Mouse (Mus musculus) CH12.LX (cell line): ENCODE measurements around the gene Rps16. TPM values are rescaled to one million over a fixed set of nuclear protein-coding genes. Genes with fewer than 3 reads are reported as not detected.

ENCODE experiments used
- DNase-seq: peaks from one replicate; pipeline ENCODE4 v3.0.0-alpha.2; 2013; ENCODE audit errors: extremely low read depth
- H3K27ac ChIP-seq: 2 replicates; pipeline ENCODE4 v1.5.1; 2012; ENCODE audit warnings: low read depth, mild to moderate bottlenecking, control low read depth, moderate library complexity; ENCODE audit not compliant: insufficient read depth
- H3K27me3 ChIP-seq: replicated peaks from 2 replicates; pipeline ENCODE3; 2012; ENCODE audit warnings: inconsistent platforms
- H3K36me3 ChIP-seq, 2 experiments: replicated peaks in 1 of 2; 2 replicates each; pipeline versions ENCODE3 to v1.6.1; 2012; ENCODE audit warnings: inconsistent platforms in 1 of 2, low read length in 1 of 2, mild to moderate bottlenecking in 1 of 2, mixed read lengths in 1 of 2, moderate library complexity in 1 of 2; ENCODE audit not compliant: control insufficient read depth in 1 of 2, insufficient read depth in 1 of 2
- H3K4me1 ChIP-seq, 2 experiments: 2 replicates each; pipeline ENCODE4 v1.6.1; 2012; ENCODE audit warnings: inconsistent platforms in 1 of 2, moderate library complexity in 1 of 2; ENCODE audit not compliant: insufficient read depth in 2 of 2, control insufficient read depth in 1 of 2
- H3K4me2 ChIP-seq: 2 replicates; pipeline ENCODE4 v1.6.1; 2012; ENCODE audit warnings: low read depth, mild to moderate bottlenecking, control low read depth; ENCODE audit not compliant: poor library complexity, insufficient read depth, severe bottlenecking
- H3K4me3 ChIP-seq, 3 experiments: fragments of 150-350 bp in 1 of 3; sonication (generic) in 1 of 3; replicated peaks in 1 of 3; 2 replicates each; pipeline versions ENCODE3 to v1.5.1; 2011 to 2012; ENCODE audit warnings: low read depth in 2 of 3, low read length in 2 of 3, mild to moderate bottlenecking in 2 of 3, moderate library complexity in 2 of 3, control low read depth in 1 of 3, improper control_type of control experiment in 1 of 3, inconsistent platforms in 1 of 3, mixed read lengths in 1 of 3; ENCODE audit not compliant: poor library complexity in 1 of 3
- H3K79me2 ChIP-seq: replicated peaks from 2 replicates; pipeline ENCODE4 v1.6.1; 2012; ENCODE audit warnings: mild to moderate bottlenecking, moderate library complexity; ENCODE audit not compliant: control insufficient read depth, poor library complexity, insufficient read depth, severe bottlenecking; ENCODE audit errors: extremely low read depth
- H3K9ac ChIP-seq: 2 replicates; pipeline ENCODE4 v1.6.1; 2012; ENCODE audit warnings: low read depth, mild to moderate bottlenecking, control low read depth, moderate library complexity; ENCODE audit not compliant: insufficient read depth
- H3K9me3 ChIP-seq: replicated peaks from 2 replicates; pipeline ENCODE3; 2012; ENCODE audit warnings: low read length, inconsistent platforms, mixed read lengths
- BHLHE40 ChIP-seq: IDR thresholded peaks from 2 replicates; pipeline ENCODE4 v1.6.1; 2011; ENCODE audit warnings: mild to moderate bottlenecking, low read depth, low read length, improper control_type of control experiment
- CHD1 ChIP-seq: IDR thresholded peaks from 2 replicates; pipeline ENCODE4 v1.6.1; 2012; ENCODE audit warnings: low read depth, low read length, improper control_type of control experiment, inconsistent platforms
- CHD2 ChIP-seq: IDR thresholded peaks from 2 replicates; pipeline ENCODE4 v1.6.1; 2011; ENCODE audit warnings: low read length, improper control_type of control experiment
- CTCF ChIP-seq, 2 experiments: IDR thresholded peaks in 1 of 2; conservative IDR thresholded peaks in 1 of 2; 2 replicates each; pipeline ENCODE4 v1.5.1; 2011 to 2012; ENCODE audit warnings: low read depth in 2 of 2, low read length in 2 of 2, improper control_type of control experiment in 1 of 2, inconsistent platforms in 1 of 2, mild to moderate bottlenecking in 1 of 2, moderate library complexity in 1 of 2
- E2F4 ChIP-seq: IDR thresholded peaks from 2 replicates; pipeline ENCODE4 v1.6.1; 2011; ENCODE audit warnings: low read depth, low read length, improper control_type of control experiment; ENCODE audit not compliant: insufficient replicate concordance
- ELF1 ChIP-seq: IDR thresholded peaks from 2 replicates; pipeline ENCODE4 v1.6.1; 2014; ENCODE audit warnings: low read depth, mild to moderate bottlenecking, inconsistent platforms, low read length, improper control_type of control experiment
- EP300 ChIP-seq: IDR thresholded peaks from 2 replicates; pipeline ENCODE4 v1.6.1; 2011; ENCODE audit warnings: low read length, improper control_type of control experiment
- ETS1 ChIP-seq: conservative IDR thresholded peaks from 2 replicates; pipeline ENCODE4 v1.6.1; 2012; ENCODE audit warnings: low read depth, mild to moderate bottlenecking, inconsistent platforms, low read length, improper control_type of control experiment, moderate library complexity
- GABPA ChIP-seq: IDR thresholded peaks from 2 replicates; pipeline ENCODE4 v1.6.1; 2012; ENCODE audit warnings: low read depth, low read length, improper control_type of control experiment, inconsistent platforms; ENCODE audit not compliant: insufficient replicate concordance
- HCFC1 ChIP-seq: IDR thresholded peaks from 2 replicates; pipeline ENCODE4 v1.6.1; 2012; ENCODE audit warnings: low read depth, mild to moderate bottlenecking, inconsistent platforms, low read length, improper control_type of control experiment
- IRF4 ChIP-seq: IDR thresholded peaks from 2 replicates; pipeline ENCODE4 v1.6.1; 2014; ENCODE audit warnings: low read depth, mild to moderate bottlenecking, inconsistent platforms, low read length, improper control_type of control experiment
- JUN ChIP-seq: IDR thresholded peaks from 2 replicates; pipeline ENCODE4 v1.6.1; 2011; ENCODE audit warnings: low read depth, mild to moderate bottlenecking, low read length, improper control_type of control experiment, moderate library complexity; ENCODE audit not compliant: insufficient read depth
- JUND ChIP-seq: conservative IDR thresholded peaks from 2 replicates; pipeline ENCODE4 v1.6.1; 2011; ENCODE audit warnings: low read depth, low read length, improper control_type of control experiment
- KAT2A ChIP-seq: IDR thresholded peaks from 2 replicates; pipeline ENCODE4 v1.6.1; 2012; ENCODE audit warnings: low read length, improper control_type of control experiment, inconsistent platforms; ENCODE audit not compliant: insufficient replicate concordance
- MAFK ChIP-seq: IDR thresholded peaks from 2 replicates; pipeline ENCODE4 v1.6.1; 2011; ENCODE audit warnings: low read length, improper control_type of control experiment; ENCODE audit not compliant: insufficient replicate concordance
- MAX ChIP-seq: IDR thresholded peaks from 2 replicates; pipeline ENCODE4 v1.6.1; 2011; ENCODE audit warnings: low read length, improper control_type of control experiment
- MAZ ChIP-seq: IDR thresholded peaks from 2 replicates; pipeline ENCODE4 v1.6.1; 2012; ENCODE audit warnings: low read depth, mild to moderate bottlenecking, inconsistent platforms, low read length, improper control_type of control experiment, moderate library complexity
- MEF2A ChIP-seq: IDR thresholded peaks from 2 replicates; pipeline ENCODE4 v1.6.1; 2014; ENCODE audit warnings: low read depth, mild to moderate bottlenecking, inconsistent platforms, low read length, improper control_type of control experiment, borderline replicate concordance
- MXI1 ChIP-seq: IDR thresholded peaks from 2 replicates; pipeline ENCODE4 v1.6.1; 2011; ENCODE audit warnings: mild to moderate bottlenecking, low read depth, low read length, improper control_type of control experiment
- MYC ChIP-seq: IDR thresholded peaks from 2 replicates; pipeline ENCODE4 v1.6.1; 2011; ENCODE audit warnings: low read depth, mild to moderate bottlenecking, improper control_type of control experiment, low read length
- NELFE ChIP-seq: IDR thresholded peaks from 2 replicates; pipeline ENCODE4 v1.6.1; 2011; ENCODE audit warnings: low read depth, low read length, improper control_type of control experiment
- NRF1 ChIP-seq: IDR thresholded peaks from 2 replicates; pipeline ENCODE4 v1.6.1; 2014; ENCODE audit warnings: low read depth, mild to moderate bottlenecking, inconsistent platforms, low read length, improper control_type of control experiment, moderate library complexity
- POLR2A ChIP-seq: IDR thresholded peaks from 2 replicates; pipeline ENCODE4 v1.6.1; 2011; ENCODE audit warnings: low read depth, mild to moderate bottlenecking, improper control_type of control experiment, low read length
- POLR2AphosphoS2 ChIP-seq: IDR thresholded peaks from 2 replicates; pipeline ENCODE4 v1.6.1; 2011; ENCODE audit warnings: low read depth, low read length, improper control_type of control experiment
- RAD21 ChIP-seq: IDR thresholded peaks from 2 replicates; pipeline ENCODE4 v1.6.1; 2011; ENCODE audit warnings: low read depth, mild to moderate bottlenecking, low read length, improper control_type of control experiment, moderate library complexity
- RCOR1 ChIP-seq: conservative IDR thresholded peaks from 2 replicates; pipeline ENCODE4 v1.6.1; 2012; ENCODE audit warnings: low read depth, mild to moderate bottlenecking, inconsistent platforms, low read length, improper control_type of control experiment
- SIN3A ChIP-seq: IDR thresholded peaks from 2 replicates; pipeline ENCODE4 v1.6.1; 2012; ENCODE audit warnings: low read length, improper control_type of control experiment, inconsistent platforms
- SMC3 ChIP-seq: IDR thresholded peaks from 2 replicates; pipeline ENCODE4 v1.6.1; 2011; ENCODE audit warnings: low read depth, low read length, improper control_type of control experiment
- TBP ChIP-seq: conservative IDR thresholded peaks from 2 replicates; pipeline ENCODE4 v1.6.1; 2011; ENCODE audit warnings: low read depth, low read length, improper control_type of control experiment
- TCF12 ChIP-seq: IDR thresholded peaks from 2 replicates; pipeline ENCODE4 v1.6.1; 2014; ENCODE audit warnings: low read depth, mild to moderate bottlenecking, inconsistent platforms, low read length, improper control_type of control experiment
- UBTF ChIP-seq: IDR thresholded peaks from 2 replicates; pipeline ENCODE4 v1.6.1; 2012; ENCODE audit warnings: low read depth, mild to moderate bottlenecking, inconsistent platforms, low read length, improper control_type of control experiment, moderate library complexity
- USF1 ChIP-seq: IDR thresholded peaks from 2 replicates; pipeline ENCODE4 v1.6.1; 2014; ENCODE audit warnings: low read depth, mild to moderate bottlenecking, inconsistent platforms, low read length, improper control_type of control experiment
- USF2 ChIP-seq: conservative IDR thresholded peaks from 2 replicates; pipeline ENCODE4 v1.6.1; 2011; ENCODE audit warnings: low read depth, low read length, improper control_type of control experiment
- ZC3H11A ChIP-seq: IDR thresholded peaks from 2 replicates; pipeline ENCODE4 v1.6.1; 2012; ENCODE audit warnings: low read depth, mild to moderate bottlenecking, inconsistent platforms, low read length, improper control_type of control experiment
- ZKSCAN1 ChIP-seq: IDR thresholded peaks from 2 replicates; pipeline ENCODE4 v1.6.1; 2012; ENCODE audit warnings: low read depth, inconsistent platforms, low read length, improper control_type of control experiment, borderline replicate concordance
- ZMIZ1 ChIP-seq: IDR thresholded peaks from 2 replicates; pipeline ENCODE4 v1.6.1; 2012; ENCODE audit warnings: low read depth, mild to moderate bottlenecking, inconsistent platforms, low read length, improper control_type of control experiment
- ZNF384 ChIP-seq: IDR thresholded peaks from 2 replicates; pipeline ENCODE4 v1.6.1; 2012; ENCODE audit warnings: low read depth, low read length, improper control_type of control experiment, inconsistent platforms
- dilution Hi-C: fragments of 300-500 bp; cut with MboI; formaldehyde crosslinking; loops from 2 replicates; pipeline ENCODE4 v1.14.3; 2020; ENCODE audit warnings: low sequenced_read_pairs; ENCODE audit not compliant: extremely low pct_unique_long_range_greater_than_20kb, extremely low pct_ligation_motif_present
- in situ Hi-C: fragments of 300-500 bp; cut with MboI; formaldehyde crosslinking; loops from 3 replicates; pipeline ENCODE4 v1.14.3; 2019; ENCODE audit warnings: low sequenced_read_pairs, low pct_ligation_motif_present, low pct_unique_long_range_greater_than_20kb, mixed read lengths
- polyA plus RNA-seq: library from polyadenylated mRNA; unstranded; fragments of >175 nt; gene quantifications from 2 replicates; pipeline ENCODE4 v1.2.1, GENCODE M21; 2012; ENCODE audit warnings: low read depth; ENCODE audit not compliant: insufficient read length
- total RNA-seq, 2 experiments: library from RNA; depleted of rRNA; stranded (reverse); fragments of 300-350 nt in 1 of 2; fragments of >200 nt in 1 of 2; gene quantifications; 2 replicates each; pipeline ENCODE4 v1.2.3; 2012 to 2014

Rps16 gene
- total and polyA plus RNA-seq, 3 experiments = 66.7 to 2,040 (median 1,254) TPM

GRCm38 (mm10) chr7:28311926-28312543 lies 38.4 kb upstream of the Rps16 start, which contains the start of gene Timm50:
Gene Timm50, minus strand, starts transcription at chr7:28312072.
- in situ Hi-C loops = no loop called here
- dilution Hi-C loops = no loop called here
- peaks cover 55 to 66% of the 10 kb centered on the region in 2 experiments for H3K36me3 ChIP-seq
- no peaks in the 10 kb centered on the region for H3K9me3 ChIP-seq
- TF ChIP-seq CTCF (conservative IDR thresholded peaks at IDR 0.05 in 1 of 2, IDR thresholded peaks at IDR 0.05 in 1 of 2; ENCODE audit: low read depth in 2 of 2, low read length in 2 of 2) = no peak
- no peak for TF ChIP-seq EP300
- no peak for TF ChIP-seq BHLHE40
- TF ChIP-seq UBTF = no peak
- TF ChIP-seq MXI1 = peak; percentile 86; the same call in 1 of the 2 replicates
- TF ChIP-seq MAX = peak; percentile 65; the same call in 1 of the 2 replicates
- no peak for TF ChIP-seq GABPA
- TF ChIP-seq ETS1 = no peak
- TF ChIP-seq TBP = peak; percentile 82
- 0 out of 2 replicates have a peak, but pooled peaks have one; percentile 43 for TF ChIP-seq IRF4
- TF ChIP-seq ZC3H11A = no peak
- no peak for TF ChIP-seq USF1
- peak; percentile 65; the same call in 1 of the 2 replicates for TF ChIP-seq ELF1
- no peak for TF ChIP-seq JUN
- no peak for TF ChIP-seq SMC3
- no peak for TF ChIP-seq CHD1
- TF ChIP-seq RAD21 = no peak
- TF ChIP-seq ZKSCAN1 = no peak
- TF ChIP-seq RCOR1 = no peak
- peak; percentile 68 for TF ChIP-seq NRF1
- no peak for TF ChIP-seq ZNF384
- peak; percentile 42; the same call in 1 of the 2 replicates for TF ChIP-seq MEF2A
- peak; percentile 61; the same call in 1 of the 2 replicates for TF ChIP-seq POLR2AphosphoS2
- TF ChIP-seq CHD2 = peak; percentile 76; the same call in 1 of the 2 replicates
- TF ChIP-seq HCFC1 = peak; percentile 88
- TF ChIP-seq SIN3A = peak; percentile 95
- TF ChIP-seq ZMIZ1 = peak; percentile 75; the same call in 1 of the 2 replicates
- peak; percentile 95 for TF ChIP-seq TCF12
- 0 out of 2 replicates have a peak, but pooled peaks have one; percentile 23 for TF ChIP-seq MAZ
- no peak; the same call in 1 of the 2 replicates for TF ChIP-seq MAFK
- peak; percentile 82; the same call in 1 of the 2 replicates for TF ChIP-seq KAT2A
- peak; percentile 76 for TF ChIP-seq MYC
- no peak for TF ChIP-seq USF2
- peak; percentile 90 for TF ChIP-seq NELFE
- no peak for TF ChIP-seq JUND
- TF ChIP-seq E2F4 = peak; percentile 98
- peak; percentile 90 for TF ChIP-seq POLR2A
- no peaks in the 10 kb centered on the region for H3K27me3 ChIP-seq
- H3K9ac ChIP-seq = peak within 1 kb of the TSS; percentile 90
- H3K4me2 ChIP-seq = peak within 1 kb of the TSS; percentile 91
- no peak within 1 kb of the TSS for H3K27ac ChIP-seq
- peaks cover 3 to 12% of the 10 kb centered on the region in 2 experiments; a peak in 3 of 4 replicates for H3K4me1 ChIP-seq
- peak; percentile 94 for DNase-seq
- H3K4me3 ChIP-seq = peak within 1 kb of the TSS; percentile 87 to 94 (median 87)
- H3K79me2 ChIP-seq = peaks cover 17% of the 10 kb centered on the region
